ENCODE assay signal across 14 mouse cellular contexts in genomic region chr10:91732007-91732589, GRCm38 (mm10).
"Had no signal": no experiment of that assay in that cellular context is flagged by ENCODE, and none has a peak within 500 bp of the region (broad histone marks: within the 10 kb centered on the region; RNA-seq: fewer than 3 reads in every experiment).

No protein-coding gene starts in this region.

- H3K36me3 ChIP-seq: limb, embryonic 13.5 days; midbrain, embryonic 13.5 days; stomach, embryonic 15.5 days had no signal

- H3K27me3 ChIP-seq: limb, embryonic 13.5 days; midbrain, embryonic 13.5 days; stomach, embryonic 15.5 days had no signal

- ATAC-seq: midbrain, embryonic 13.5 days had no signal

- H3K27ac ChIP-seq: kidney, postnatal 0 days; limb, embryonic 13.5 days; liver, embryonic 14.5 days; midbrain, embryonic 13.5 days; stomach, embryonic 15.5 days had no signal

- H3K9ac ChIP-seq: limb, embryonic 13.5 days; liver, embryonic 14.5 days; midbrain, embryonic 13.5 days; stomach, embryonic 15.5 days had no signal

- DNase-seq: kidney, postnatal 36 days; layer of hippocampus, adult 9-11 months; layer of hippocampus, postnatal 36 days; lung, adult 18-20 months; retina, postnatal 1 day; right cerebral cortex, postnatal 4 days; spleen, adult 18-20 months; thymus, adult 2 months; thymus, postnatal 25 days had no signal

- H3K9me3 ChIP-seq: limb, embryonic 13.5 days; midbrain, embryonic 13.5 days; stomach, embryonic 15.5 days had no signal

- H3K4me2 ChIP-seq: limb, embryonic 13.5 days; midbrain, embryonic 13.5 days; stomach, embryonic 15.5 days had no signal

- H3K4me3 ChIP-seq: limb, embryonic 13.5 days; midbrain, embryonic 13.5 days; stomach, embryonic 15.5 days had no signal

- H3K4me1 ChIP-seq: stomach, embryonic 15.5 days had no signal
